Mouse (Mus musculus) cerebellum, adult 9-11 months (tissue): ENCODE data around the gene Ammecr1.
A peak's percentile ranks its signal among the peaks of the same experiment; 100 is the strongest.

ENCODE experiments used
- DNase-seq: peaks from one replicate; pipeline ENCODE4 v3.0.0; 2022

The Ammecr1 gene

GRCm38 (mm10) chrX:142828184-142828908 lies 138.2 kb downstream of the Ammecr1 start:
- DNase-seq = no peak

- no peak for DNase-seq
Observed at GRCm38 (mm10) chrX:142827644-142828043, 138.9 kb downstream of the Ammecr1 start.

GRCm38 (mm10) chrX:142825309-142825708 lies 141.2 kb downstream of the Ammecr1 start:
- DNase-seq = no peak

GRCm38 (mm10) chrX:142821846-142822245 lies 144.7 kb downstream of the Ammecr1 start:
- no peak for DNase-seq

- no peak for DNase-seq
Observed at GRCm38 (mm10) chrX:142821239-142821638, 145.3 kb downstream of the Ammecr1 start.

- no peak for DNase-seq
Observed at GRCm38 (mm10) chrX:142818057-142818682, 148.4 kb downstream of the Ammecr1 start.

GRCm38 (mm10) chrX:142813146-142813545 lies 153.4 kb downstream of the Ammecr1 start:
- no peak for DNase-seq

- peak; percentile 51 for DNase-seq
Observed at GRCm38 (mm10) chrX:142808411-142808810, 158.1 kb downstream of the Ammecr1 start.

GRCm38 (mm10) chrX:142806620-142807061 lies 159.9 kb downstream of the Ammecr1 start:
- peak; percentile 61 for DNase-seq

- DNase-seq = no peak
Observed at GRCm38 (mm10) chrX:142806126-142806525, 160.4 kb downstream of the Ammecr1 start.

- peak; percentile 67 for DNase-seq
Observed at GRCm38 (mm10) chrX:142804596-142804995, 161.9 kb downstream of the Ammecr1 start.
